In the genomic region with DNA sequence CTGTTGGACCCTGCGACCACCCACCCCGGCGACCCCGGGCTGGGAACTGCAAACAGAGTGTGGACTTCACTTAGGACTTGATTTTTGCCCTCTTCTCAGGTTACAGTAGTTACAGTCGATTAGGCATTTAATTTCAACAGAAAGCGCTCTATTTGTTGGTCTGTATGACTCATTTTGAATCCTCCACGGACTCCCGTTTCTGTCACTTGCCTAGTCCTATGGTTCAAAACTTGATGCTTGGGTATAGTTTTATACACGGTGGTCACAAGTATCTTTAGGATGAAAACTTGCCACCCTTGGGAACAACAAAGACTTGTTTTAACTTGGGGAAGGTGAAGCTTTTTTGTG, we compare ENCODE assay signal across 7 mouse cellular contexts. TPM values are rescaled to one million over a fixed set of nuclear protein-coding genes. Genes with fewer than 3 reads are reported as not detected.
DNase-seq lines count a peak whose midpoint lies in the region; ATAC-seq and TF ChIP-seq lines count a peak whose summit lies in the region.

No protein-coding gene starts in this region.

- no peak overlapping the region for H3K27ac ChIP-seq in lung, embryonic 15.5 days
- H3K27ac ChIP-seq in forebrain, embryonic 13.5 days, result no peak overlapping the region
- H3K27ac ChIP-seq in limb, embryonic 12.5 days, result peak overlapping the region; percentile 64; the same call in 1 of the 2 replicates
- no peak overlapping the region for H3K27ac ChIP-seq in small intestine, adult 2 months (ENCODE audit: insufficient read depth, low read depth, low read length)

- peak overlapping the region; percentile 97 for H3K4me2 ChIP-seq in lung, embryonic 15.5 days
- peak overlapping the region; percentile 96 for H3K4me2 ChIP-seq in forebrain, embryonic 13.5 days
- peak overlapping the region; percentile 94 for H3K4me2 ChIP-seq in limb, embryonic 12.5 days

- no peaks in the 10 kb centered on the region for H3K9me3 ChIP-seq in lung, embryonic 15.5 days
- no peaks in the 10 kb centered on the region for H3K9me3 ChIP-seq in forebrain, embryonic 13.5 days (replicated peaks)
- no peaks in the 10 kb centered on the region for H3K9me3 ChIP-seq in limb, embryonic 12.5 days

- H3K36me3 ChIP-seq in lung, embryonic 15.5 days, result no peaks in the 10 kb centered on the region
- no peaks in the 10 kb centered on the region for H3K36me3 ChIP-seq in forebrain, embryonic 13.5 days (ENCODE audit: poor library complexity, severe bottlenecking)
- no peaks in the 10 kb centered on the region for H3K36me3 ChIP-seq in limb, embryonic 12.5 days
- no peaks in the 10 kb centered on the region for H3K36me3 ChIP-seq in small intestine, adult 2 months (ENCODE audit: control insufficient read depth, insufficient read depth, low read length)

- peaks cover 7% of the 10 kb centered on the region; the same call in 1 of the 2 replicates for H3K4me1 ChIP-seq in lung, embryonic 15.5 days
- peaks cover 28% of the 10 kb centered on the region for H3K4me1 ChIP-seq in forebrain, embryonic 13.5 days
- H3K4me1 ChIP-seq in limb, embryonic 12.5 days (replicated peaks), result peaks cover 13% of the 10 kb centered on the region; the same call in 1 of the 2 replicates
- peaks cover 5% of the 10 kb centered on the region; the same call in 1 of the 2 replicates for H3K4me1 ChIP-seq in small intestine, adult 2 months (ENCODE audit: control insufficient read depth, insufficient read depth, insufficient read length, low read length)

- no peak for TF ChIP-seq CTCF in small intestine, adult 2 months (IDR thresholded peaks at IDR 0.05; ENCODE audit: extremely low read depth, insufficient read length, insufficient replicate concordance, low read depth, low read length)

- WGBS in lung, embryonic 15.5 days, result under 1% methylated on average over 9 of the region's 9 CpGs
- 2% methylated on average over 9 of the region's 9 CpGs for WGBS in forebrain, embryonic 13.5 days
- WGBS in limb, embryonic 12.5 days, result under 1% methylated on average over 9 of the region's 9 CpGs
- WGBS in small intestine, adult 2 months, result under 1% methylated on average over 9 of the region's 9 CpGs

- H3K4me3 ChIP-seq in lung, embryonic 15.5 days, result peak overlapping the region; percentile 61
- H3K4me3 ChIP-seq in forebrain, embryonic 13.5 days, result peak overlapping the region; percentile 77
- peak overlapping the region; percentile 66 for H3K4me3 ChIP-seq in limb, embryonic 12.5 days (replicated peaks)
- peak overlapping the region; percentile 66 for H3K4me3 ChIP-seq in small intestine, adult 2 months (ENCODE audit: low read depth, low read length)

- no peak for DNase-seq in lung, postnatal 10 days
- DNase-seq in frontal cortex, postnatal 14 days (ENCODE audit: low spot score in 2 of 2), result no peak

- H3K9ac ChIP-seq in lung, embryonic 15.5 days, result peak overlapping the region; percentile 42
- peak overlapping the region; percentile 71 for H3K9ac ChIP-seq in forebrain, embryonic 13.5 days
- H3K9ac ChIP-seq in limb, embryonic 12.5 days (replicated peaks), result peak overlapping the region; percentile 63

- ATAC-seq in lung, embryonic 15.5 days (ENCODE audit: borderline replicate concordance, extremely low read depth, low FRiP score, low TSS enrichment), result peak; percentile 21; the same call in 1 of the 2 replicates
- ATAC-seq in forebrain, embryonic 13.5 days, result no peak
- no peak for ATAC-seq in limb, embryonic 12.5 days (ENCODE audit: insufficient number of reproducible peaks, insufficient read depth, low FRiP score, low TSS enrichment, low read depth)
- no peak for ATAC-seq in activated CD4-positive, CD25-positive, alpha-beta regulatory T cell, adult 4 months

- peaks cover 18% of the 10 kb centered on the region; the same call in 1 of the 2 replicates for H3K27me3 ChIP-seq in lung, embryonic 15.5 days
- H3K27me3 ChIP-seq in forebrain, embryonic 13.5 days, result 0 out of 2 replicates have a peak, but pooled peaks cover 4% of the 10 kb centered on the region
- H3K27me3 ChIP-seq in limb, embryonic 12.5 days, result peaks cover 4% of the 10 kb centered on the region; the same call in 1 of the 2 replicates
- H3K27me3 ChIP-seq in small intestine, adult 2 months (ENCODE audit: control insufficient read depth, insufficient read depth, low read length), result peaks cover 8% of the 10 kb centered on the region; the same call in 1 of the 2 replicates

- no peak for TF ChIP-seq POLR2A in small intestine, adult 2 months (IDR thresholded peaks at IDR 0.05; ENCODE audit: low read depth, low read length)

RNA-seq across cellular contexts. Expression of a gene that starts 0.7 kb away (rescaled TPM):
- 2.3 TPM in 2 replicates for polyA plus RNA-seq in lung, embryonic 15.5 days (2015; fragmentation: Nextera tagmentation; extraction: Ambion mirVana)
- polyA plus RNA-seq in forebrain, embryonic 13.5 days (2015; fragmentation: Nextera tagmentation; extraction: Ambion mirVana), result 10.7 and 12.6 TPM in 2 replicates
- 6.2 and 7.9 TPM in 2 replicates for polyA plus RNA-seq in limb, embryonic 12.5 days (2016; fragmentation: Nextera tagmentation; extraction: Ambion mirVana)
- polyA plus RNA-seq in small intestine, adult 2 months (2012; rRNA removed), result 1.4 and 1.6 TPM in 2 replicates
- not detected for polyA plus RNA-seq in activated CD4-positive, CD25-positive, alpha-beta regulatory T cell, adult 4 months (2017; shearing (Covaris generic))
